ENCODE assay signal across 29 mouse cellular contexts in the genomic region with DNA sequence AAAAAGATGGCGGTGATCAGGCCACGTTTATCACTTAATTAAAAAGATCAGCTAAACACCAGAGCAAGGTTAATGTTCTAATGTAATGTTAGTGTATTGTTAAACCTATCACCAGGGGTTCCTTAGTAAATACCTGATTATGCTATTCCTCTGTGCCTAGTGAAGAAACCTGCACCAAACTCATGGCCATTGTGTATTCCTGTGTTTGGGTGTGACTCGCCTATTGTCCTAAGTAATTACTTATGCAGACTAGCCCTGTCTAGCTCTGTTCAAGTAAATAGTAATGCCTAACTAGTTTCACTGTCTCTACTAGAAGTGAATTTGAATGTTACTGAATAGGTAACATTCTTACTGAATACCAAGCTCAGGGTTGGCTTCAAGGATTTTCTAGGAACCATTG.
"Had no signal": no experiment of that assay in that cellular context is flagged by ENCODE, and none has a peak within 500 bp of the region (broad histone marks: within the 10 kb centered on the region; RNA-seq: fewer than 3 reads in every experiment).

No protein-coding gene starts in this region.

- H3K9ac ChIP-seq: heart, embryonic 12.5 days; heart, embryonic 13.5 days; heart, embryonic 15.5 days; hindbrain, embryonic 12.5 days; hindbrain, embryonic 13.5 days; hindbrain, embryonic 14.5 days; hindbrain, embryonic 15.5 days; intestine, embryonic 15.5 days; kidney, embryonic 15.5 days had no signal

- DNase-seq: heart, postnatal 14 days; heart, postnatal 36 days; heart, postnatal 4 days; kidney, adult 11 months; kidney, adult 18-20 months; kidney, adult 2 months; kidney, adult 8-10 months; kidney, adult 9 months; kidney, postnatal 10 days; kidney, postnatal 14 days; kidney, postnatal 25 days; kidney, postnatal 36 days; kidney, postnatal 4 days; layer of hippocampus, adult 9-11 months; layer of hippocampus, postnatal 36 days had no signal

- H3K36me3 ChIP-seq: heart, embryonic 12.5 days; heart, embryonic 13.5 days; heart, embryonic 15.5 days; hindbrain, embryonic 10.5 days; hindbrain, embryonic 12.5 days; hindbrain, embryonic 13.5 days; hindbrain, embryonic 15.5 days; intestine, embryonic 15.5 days; kidney, embryonic 15.5 days had no signal

- H3K9me3 ChIP-seq: heart, embryonic 13.5 days; heart, embryonic 15.5 days; hindbrain, embryonic 10.5 days; hindbrain, embryonic 12.5 days; hindbrain, embryonic 13.5 days; hindbrain, embryonic 15.5 days; intestine, embryonic 15.5 days; kidney, embryonic 15.5 days had no signal

- H3K27ac ChIP-seq: heart, embryonic 13.5 days; heart, embryonic 15.5 days; hindbrain, embryonic 10.5 days; hindbrain, embryonic 12.5 days; hindbrain, embryonic 13.5 days; hindbrain, embryonic 14.5 days; hindbrain, embryonic 15.5 days; hindbrain, postnatal 0 days; intestine, embryonic 15.5 days; kidney, embryonic 15.5 days; kidney, postnatal 0 days; layer of hippocampus, adult 2 months; left cerebral cortex, adult 2 months had no signal

- H3K4me3 ChIP-seq: heart, embryonic 12.5 days; heart, embryonic 13.5 days; heart, embryonic 15.5 days; hindbrain, embryonic 10.5 days; hindbrain, embryonic 12.5 days; hindbrain, embryonic 13.5 days; hindbrain, embryonic 15.5 days; intestine, embryonic 15.5 days; kidney, embryonic 15.5 days; layer of hippocampus, adult 2 months; left cerebral cortex, adult 2 months had no signal

- H3K4me1 ChIP-seq: heart, embryonic 12.5 days; heart, embryonic 13.5 days; heart, embryonic 15.5 days; hindbrain, embryonic 10.5 days; hindbrain, embryonic 12.5 days; hindbrain, embryonic 13.5 days; hindbrain, embryonic 15.5 days; intestine, embryonic 15.5 days; kidney, embryonic 15.5 days had no signal
